Mouse (Mus musculus): ENCODE data around the gene Polr2l.

Polr2l gene

GRCm38 (mm10) chr7:141484186-141485120, 9.5 kb upstream of the Polr2l start:
- DNase-seq (ENCODE audit: low spot score) = no peak

- no peak for DNase-seq (ENCODE audit: low spot score)
Measured at GRCm38 (mm10) chr7:141483114-141483653, 8.3 kb upstream of the Polr2l start.

GRCm38 (mm10) chr7:141482531-141483024, 7.6 kb upstream of the Polr2l start:
- DNase-seq (ENCODE audit: low spot score) = no peak

DNA sequence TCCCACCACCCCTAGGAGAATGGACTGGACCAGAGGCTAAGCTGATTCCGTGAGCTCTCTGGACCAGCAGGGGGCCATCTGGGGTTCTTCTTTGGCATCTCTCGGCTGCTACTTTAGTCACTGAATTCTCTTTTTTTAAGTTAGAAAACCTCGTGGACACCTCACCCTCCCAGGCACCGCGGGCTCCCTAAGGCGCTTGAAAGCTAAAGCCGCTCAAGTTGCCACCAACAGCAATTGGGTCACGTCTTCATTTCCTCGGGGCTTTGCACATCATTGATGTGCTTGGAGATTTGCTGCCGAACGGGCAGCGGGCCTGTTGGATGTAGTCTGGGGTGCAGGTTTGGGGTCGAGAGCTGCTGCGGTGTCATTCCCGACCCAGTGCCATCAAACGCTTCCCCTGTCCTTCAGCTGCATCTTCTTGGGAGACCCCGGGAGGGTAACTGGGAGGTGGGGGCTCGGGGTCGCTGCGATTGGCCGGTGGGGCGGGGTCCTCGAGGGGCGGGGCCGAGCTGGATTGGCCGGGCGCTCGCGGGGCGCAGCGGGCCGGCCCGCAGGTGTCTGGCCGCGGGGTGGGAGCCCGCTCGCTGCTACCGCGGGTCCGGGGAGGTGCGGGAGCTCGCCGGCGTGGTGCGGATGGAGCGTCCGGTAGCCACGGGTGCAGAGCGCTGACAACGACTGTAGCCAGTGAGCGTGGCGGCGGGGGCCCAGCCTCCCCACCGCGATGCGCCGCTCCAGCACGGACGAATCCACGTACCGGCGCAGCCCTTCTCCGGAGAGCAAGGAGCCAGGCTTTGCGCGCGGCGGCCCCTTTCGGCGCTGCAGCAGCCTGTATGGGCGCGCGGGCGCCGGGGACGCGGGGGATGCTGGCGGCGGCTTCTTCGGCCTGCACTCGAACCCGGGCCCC, 6.8 kb upstream of the Polr2l start:
- peak; percentile 75 for DNase-seq (ENCODE audit: low spot score)

GRCm38 (mm10) chr7:141480842-141481497, 6.0 kb upstream of the Polr2l start:
- peak; percentile 92 for DNase-seq (ENCODE audit: low spot score)

DNA sequence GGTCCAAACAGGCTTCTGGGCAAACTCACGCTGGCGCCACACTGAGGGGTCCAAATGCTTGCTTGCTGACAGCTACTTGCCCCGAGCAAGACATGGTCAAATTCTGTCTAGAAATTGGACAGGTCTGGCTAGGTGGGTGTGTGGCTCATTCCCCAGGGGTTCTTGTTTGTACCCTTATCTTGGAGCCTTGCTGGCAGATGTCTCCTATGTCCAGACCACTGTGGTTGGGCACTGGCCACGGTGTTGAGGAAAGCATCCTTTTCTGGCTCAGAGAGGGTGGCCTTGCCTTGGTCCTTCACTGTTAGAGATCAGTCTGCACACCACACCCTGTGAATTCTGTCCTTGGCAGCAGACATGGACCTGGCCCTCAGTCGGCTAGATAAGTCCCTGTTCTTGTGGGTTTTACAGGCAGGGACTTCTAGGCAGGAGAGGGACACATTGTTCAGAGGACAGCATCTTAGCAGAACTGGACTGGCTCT, 3.4 kb upstream of the Polr2l start:
- no peak for DNase-seq (ENCODE audit: low spot score)

- DNase-seq (ENCODE audit: low spot score) = no peak
Measured at GRCm38 (mm10) chr7:141477578-141478269, 2.8 kb upstream of the Polr2l start.

DNA sequence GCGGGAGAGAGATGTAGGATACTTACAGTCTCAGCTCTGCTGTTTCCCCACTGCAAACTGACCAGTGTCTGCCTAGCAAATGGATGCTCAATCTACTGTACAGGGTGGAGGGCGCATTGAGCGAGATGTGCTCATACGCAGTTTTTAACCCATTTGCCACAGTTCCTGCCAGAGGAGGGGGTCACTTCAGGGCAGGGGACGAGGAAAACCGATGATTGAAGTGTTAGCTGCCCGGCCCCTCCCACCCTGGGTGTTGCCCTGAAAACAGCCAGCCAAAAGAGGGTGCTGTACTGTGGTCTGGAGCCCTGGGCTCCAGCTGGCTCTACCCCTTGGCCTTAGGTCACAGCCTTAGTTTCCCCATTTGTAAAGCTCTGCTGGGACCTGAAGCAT, 2.0 kb upstream of the Polr2l start:
- DNase-seq (ENCODE audit: low spot score) = no peak

DNA sequence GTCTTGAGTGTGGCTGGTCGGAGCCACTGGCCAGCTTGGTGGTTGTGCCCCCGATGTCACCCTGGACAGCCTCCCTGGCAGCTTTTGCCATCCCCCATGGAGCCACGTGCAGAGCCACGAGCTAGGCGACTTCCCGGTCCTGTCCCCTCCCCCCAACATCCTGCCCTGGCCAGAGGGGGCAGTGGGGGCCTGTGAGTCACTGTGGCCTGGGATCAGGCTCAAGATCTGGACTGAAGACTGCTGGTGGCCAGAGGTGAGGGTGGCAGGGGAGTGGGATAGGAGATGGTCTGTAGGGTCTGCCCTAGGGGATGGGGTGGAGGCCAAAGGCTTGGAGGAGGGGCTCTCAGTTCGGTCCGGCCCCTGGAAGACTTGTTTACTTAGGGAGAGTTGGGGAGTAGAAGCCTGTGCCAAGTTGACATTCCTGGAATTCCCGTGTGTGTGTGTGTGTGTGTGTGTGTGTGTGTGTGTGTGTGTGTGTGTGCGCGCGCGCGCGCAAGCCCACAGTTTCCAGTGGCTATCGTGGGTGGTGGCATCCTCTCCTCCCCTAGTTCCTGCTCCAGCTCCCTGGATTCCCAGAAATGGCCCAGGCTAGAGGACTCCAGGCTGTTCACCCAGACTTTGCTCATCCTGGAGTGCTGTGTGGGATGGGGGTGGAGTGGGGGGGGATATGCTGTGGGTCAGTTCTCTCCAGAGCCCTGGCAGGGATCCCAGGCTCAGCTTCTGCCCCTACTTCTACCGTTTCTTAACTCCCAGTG, 1.5 kb upstream of the Polr2l start:
- DNase-seq (ENCODE audit: low spot score) = no peak

DNA sequence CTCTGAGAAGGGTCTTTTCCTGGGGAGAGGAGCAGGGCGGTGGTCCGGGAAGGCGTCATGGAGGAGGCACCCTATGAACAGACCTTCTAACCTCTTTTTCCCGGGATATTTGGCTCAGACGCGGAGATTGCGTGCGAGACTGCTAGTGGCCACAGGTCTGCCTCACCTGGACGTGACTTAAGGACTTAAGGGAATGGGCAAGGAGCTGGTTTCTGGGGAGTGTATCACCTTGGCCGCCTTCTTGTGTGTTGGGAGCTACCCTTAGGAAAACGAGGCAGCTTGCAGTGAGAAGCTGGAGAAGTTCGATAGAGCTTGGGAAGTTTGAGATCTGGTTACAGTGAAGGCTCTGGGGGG, 850 bp upstream of the Polr2l start:
- DNase-seq (ENCODE audit: low spot score) = no peak

GRCm38 (mm10) chr7:141474160-141474559, 772 bp downstream of the Polr2l start:
- DNase-seq (ENCODE audit: low spot score) = no peak

DNA sequence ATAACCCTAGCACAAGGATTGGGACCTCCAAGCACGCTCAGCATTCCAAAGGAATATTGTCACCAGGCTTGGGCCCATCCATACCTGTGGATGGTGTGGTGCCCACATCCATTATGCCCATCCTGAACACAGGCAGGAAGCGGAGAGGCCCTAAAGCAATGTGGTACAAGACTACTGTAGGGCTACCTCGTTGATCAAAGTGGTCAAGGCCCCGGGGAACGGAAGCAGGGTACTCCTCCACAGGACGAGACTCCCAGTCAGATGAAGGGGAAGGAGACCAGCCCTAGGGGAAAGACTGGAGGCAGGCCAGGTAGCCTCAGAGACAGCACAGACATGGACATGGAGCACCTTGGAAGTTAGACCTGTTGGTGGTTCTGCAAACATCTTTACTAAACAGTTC, 2.2 kb downstream of the Polr2l start:
- no peak for DNase-seq (ENCODE audit: low spot score)

DNA sequence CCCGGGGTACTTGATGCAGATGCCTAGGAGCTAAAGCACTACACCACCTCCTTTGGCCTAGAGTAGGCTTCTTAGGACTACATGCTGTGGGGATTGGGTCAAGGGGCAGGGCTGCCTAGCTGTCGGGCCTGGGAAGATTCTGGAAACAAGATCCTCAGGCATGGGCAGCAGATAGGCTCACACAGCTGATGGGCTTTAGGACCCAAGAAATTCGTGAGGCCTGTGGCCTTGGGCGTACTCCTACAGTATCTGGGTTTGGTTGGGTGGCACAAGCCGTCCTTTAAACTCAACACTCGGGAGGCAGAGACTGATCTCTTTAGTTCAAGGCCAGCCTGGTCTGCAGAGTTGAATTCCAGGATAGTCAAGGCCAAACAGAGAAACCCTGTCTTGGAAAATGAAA, 2.7 kb downstream of the Polr2l start:
- no peak for DNase-seq (ENCODE audit: low spot score)

DNA sequence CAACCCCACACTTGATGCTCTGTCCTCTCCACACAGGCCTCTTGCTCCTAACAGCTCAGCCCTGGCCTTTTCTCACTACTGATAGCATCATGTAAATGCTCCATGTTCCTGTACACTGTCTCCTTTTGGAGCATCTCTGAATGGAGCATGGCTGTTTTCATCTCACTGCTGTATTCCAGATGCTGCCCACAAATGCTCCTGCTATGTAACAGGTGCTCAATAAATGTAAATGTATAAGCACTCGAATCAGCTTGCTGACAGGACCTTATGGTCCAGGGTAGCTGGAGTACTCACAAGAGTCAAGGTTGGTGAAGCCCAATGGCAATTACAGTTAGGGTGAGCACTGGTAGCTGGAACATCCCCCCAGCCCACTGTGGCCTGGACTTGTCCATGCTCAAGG, 3.7 kb downstream of the Polr2l start:
- no peak for DNase-seq (ENCODE audit: low spot score)

GRCm38 (mm10) chr7:141470637-141470944, 4.3 kb downstream of the Polr2l start:
- no peak for DNase-seq (ENCODE audit: low spot score)

- no peak for DNase-seq (ENCODE audit: low spot score)
Measured at GRCm38 (mm10) chr7:141469901-141470636, 4.9 kb downstream of the Polr2l start.

GRCm38 (mm10) chr7:141469352-141469751, 5.6 kb downstream of the Polr2l start:
- no peak for DNase-seq (ENCODE audit: low spot score)

DNA sequence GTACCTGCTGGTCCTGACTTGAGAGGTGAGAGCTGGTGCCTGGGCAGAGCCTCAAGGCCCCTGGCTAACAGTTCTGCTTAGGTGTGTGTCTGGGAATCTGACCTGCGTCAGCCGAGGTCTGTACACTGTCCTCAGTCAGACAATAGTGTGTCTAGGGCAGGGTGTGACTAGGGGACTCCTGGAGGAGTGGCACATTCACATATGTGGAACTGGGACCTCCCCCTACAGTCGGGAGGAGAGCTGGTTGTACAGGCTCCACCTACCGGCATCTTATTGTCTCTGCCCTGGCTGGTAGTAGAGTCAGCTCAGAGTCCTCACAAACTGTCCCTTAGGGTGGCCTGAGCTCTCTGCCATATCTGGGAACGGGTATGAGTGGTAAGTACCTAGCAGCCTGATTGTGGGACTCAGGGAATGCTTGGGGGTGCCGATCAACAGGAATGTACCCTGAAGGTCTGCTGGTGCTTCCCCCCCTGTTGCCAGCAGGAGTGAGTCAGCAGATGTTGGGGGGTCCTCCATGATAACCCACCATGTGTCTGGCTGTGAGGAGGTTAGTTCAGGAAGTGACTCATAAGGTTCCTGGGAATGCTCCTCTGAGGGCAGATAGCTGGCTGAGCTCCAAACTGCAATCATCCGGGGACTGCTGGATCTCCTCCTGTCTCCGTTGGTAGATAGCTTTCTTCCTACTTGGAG, 6.3 kb downstream of the Polr2l start:
- DNase-seq (ENCODE audit: low spot score) = peak; percentile 82

- no peak for DNase-seq (ENCODE audit: low spot score)
Measured at GRCm38 (mm10) chr7:141468164-141468521, 6.8 kb downstream of the Polr2l start.
